Mouse (Mus musculus) spleen, adult 2 months (tissue): ENCODE data around the gene Celf1. TPM values are rescaled to one million over a fixed set of nuclear protein-coding genes. Genes with fewer than 3 reads are reported as not detected.

Experiments used
- DNase-seq, 2 experiments: peaks; one replicate each; pipeline versions ENCODE4 v3.0.0 to v3.0.0-alpha.2; 2012 to 2021; ENCODE audit warnings: low spot score in 2 of 2, low read depth in 1 of 2
- H3K27ac ChIP-seq: fragments of 200-500 bp; 2 replicates; pipeline ENCODE4 v1.5.1; 2012; ENCODE audit warnings: low read length, inconsistent platforms; ENCODE audit not compliant: insufficient read depth
- H3K27me3 ChIP-seq: fragments of 200-500 bp; 2 replicates; pipeline ENCODE4 v1.6.1; 2012; ENCODE audit warnings: mild to moderate bottlenecking, moderate library complexity, low read length, inconsistent platforms; ENCODE audit not compliant: control insufficient read depth, insufficient read depth
- H3K36me3 ChIP-seq: fragments of 200-500 bp; 2 replicates; pipeline ENCODE4 v1.6.1; 2012; ENCODE audit warnings: mild to moderate bottlenecking, low read length, inconsistent platforms; ENCODE audit not compliant: control insufficient read depth, insufficient read depth
- H3K4me1 ChIP-seq: fragments of 200-500 bp; 2 replicates; pipeline ENCODE4 v1.6.1; 2011; ENCODE audit warnings: inconsistent platforms; ENCODE audit not compliant: control insufficient read depth, insufficient read depth, insufficient read length
- H3K4me3 ChIP-seq: fragments of 200-500 bp; 2 replicates; pipeline ENCODE4 v1.5.1; 2011; ENCODE audit warnings: mild to moderate bottlenecking, inconsistent platforms; ENCODE audit not compliant: insufficient read depth, insufficient read length; ENCODE audit errors: extremely low read depth
- CTCF ChIP-seq: fragments of 200-500 bp; IDR thresholded peaks from 2 replicates; pipeline ENCODE4 v1.5.1; 2011; ENCODE audit warnings: mild to moderate bottlenecking, inconsistent platforms; ENCODE audit not compliant: insufficient read depth, insufficient read length, insufficient replicate concordance; ENCODE audit errors: extremely low read depth
- POLR2A ChIP-seq: fragments of 200-500 bp; IDR thresholded peaks from 2 replicates; pipeline ENCODE4 v1.6.1; 2011; ENCODE audit warnings: low read depth, low read length, inconsistent platforms
- WGBS: fragments of 180-500 bp; shearing (Covaris S2); methylation state at CpG from one replicate; pipeline ENCODE4 v1.1.7; 2018; 5-methylcytosine and 5-hydroxymethylcytosine counted together
- polyA plus RNA-seq: library from polyadenylated mRNA; depleted of rRNA; stranded (reverse); fragments of >200 nt; gene quantifications from 2 replicates; pipeline ENCODE4 v1.2.3, GENCODE M21; 2012

The Celf1 gene
- polyA plus RNA-seq, 1 experiment = 35.3 TPM

- Histone ChIP-seq H3K27me3 (no peaks in the 10 kb centered on the region), H3K36me3 (no peaks in the 10 kb centered on the region; the same call in 1 of the 2 replicates), H3K4me3 (no peak overlapping the region), H3K4me1 (no peaks in the 10 kb centered on the region; the same call in 1 of the 2 replicates), H3K27ac (no peak overlapping the region)
- no peak for TF ChIP-seq CTCF
- TF ChIP-seq POLR2A = no peak
- DNase-seq = no peak
- 97% methylated on average over 2 of the region's 2 CpGs for WGBS
Measured at GRCm38 (mm10) chr2:90960012-90960411, 19.8 kb downstream of the Celf1 start.

DNA sequence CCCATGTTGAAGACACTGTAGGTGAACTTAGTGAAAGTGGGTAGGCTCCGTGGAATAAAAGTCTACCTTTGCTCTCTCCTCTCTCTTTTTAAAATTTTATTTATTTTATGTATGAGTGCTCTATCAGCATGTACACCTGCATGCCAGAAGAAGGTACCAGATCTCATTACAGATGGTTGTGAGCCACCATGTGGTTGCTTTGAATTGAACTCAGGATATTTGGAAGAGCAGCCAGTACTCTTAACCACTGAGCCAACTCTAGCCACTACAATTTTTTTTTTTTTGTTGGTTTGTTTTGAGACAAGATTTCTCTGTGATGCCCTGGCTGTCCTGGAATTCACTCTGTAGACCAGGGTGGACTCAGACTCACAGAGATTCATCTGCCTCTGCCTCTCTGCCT lies 23.1 kb downstream of the Celf1 start:
- 77% methylated on average over 1 of the region's 1 CpGs for WGBS

DNA sequence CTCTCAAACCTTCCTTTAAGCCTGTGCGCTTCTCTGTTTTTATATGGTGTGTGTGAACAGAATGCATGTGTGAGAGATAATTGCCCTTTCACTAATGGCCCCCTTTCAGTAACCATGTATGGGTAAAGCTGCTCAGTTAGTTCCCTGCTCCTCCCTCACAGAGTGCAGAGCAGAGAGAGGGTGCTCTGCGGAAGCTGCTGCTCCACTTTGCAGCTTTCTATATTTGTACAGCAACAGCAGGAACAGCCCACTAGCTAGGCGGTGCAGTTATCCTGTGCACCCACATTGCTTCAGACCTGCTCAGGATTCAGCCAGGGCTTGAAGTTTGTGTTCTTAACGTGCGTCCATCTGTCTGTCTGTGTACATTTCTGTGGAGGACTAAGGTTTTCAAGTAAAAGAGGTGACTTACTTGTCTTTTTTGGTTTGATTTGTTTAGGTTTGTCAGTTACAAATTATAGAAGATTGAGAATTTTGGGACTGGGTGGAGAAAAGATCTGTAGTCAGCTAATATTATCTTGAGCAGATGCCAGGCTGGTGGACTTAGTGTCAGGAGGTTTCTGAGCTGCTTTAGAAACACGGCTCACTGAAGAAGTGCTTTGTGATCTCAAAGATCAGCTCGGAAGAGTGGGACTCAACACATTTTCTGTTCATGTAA lies 24.8 kb downstream of the Celf1 start:
- no peaks in the 10 kb centered on the region for H3K36me3 ChIP-seq
- TF ChIP-seq CTCF (no peak), POLR2A (no peak)
- H3K27me3 ChIP-seq = no peaks in the 10 kb centered on the region
- WGBS = 57% methylated on average over 7 of the region's 7 CpGs
- peak in 1 of 2 experiments; percentile 4 for DNase-seq
- no peaks in the 10 kb centered on the region; the same call in 1 of the 2 replicates for H3K4me1 ChIP-seq
- no peak overlapping the region for H3K27ac ChIP-seq
- H3K4me3 ChIP-seq = no peak overlapping the region

More for the DNA sequence above, 23.1 kb downstream of the Celf1 start:
- Histone ChIP-seq H3K36me3 (no peaks in the 10 kb centered on the region; the same call in 1 of the 2 replicates), H3K27me3 (no peaks in the 10 kb centered on the region), H3K27ac (no peak overlapping the region), H3K4me1 (no peaks in the 10 kb centered on the region; the same call in 1 of the 2 replicates), H3K4me3 (no peak overlapping the region)
- TF ChIP-seq CTCF (no peak), POLR2A (no peak)
- no peak for DNase-seq

- no peak for DNase-seq
- Histone ChIP-seq H3K27me3 (no peaks in the 10 kb centered on the region), H3K4me1 (no peaks in the 10 kb centered on the region; the same call in 1 of the 2 replicates), H3K27ac (no peak overlapping the region), H3K36me3 (no peaks in the 10 kb centered on the region), H3K4me3 (no peak overlapping the region)
- 59% methylated on average over 2 of the region's 2 CpGs for WGBS
- no peak for TF ChIP-seq POLR2A
- no peak for TF ChIP-seq CTCF
Measured at GRCm38 (mm10) chr2:90965466-90966080, 25.4 kb downstream of the Celf1 start.

- no peaks in the 10 kb centered on the region; the same call in 1 of the 2 replicates for H3K4me1 ChIP-seq
Measured at GRCm38 (mm10) chr2:90970606-90971005, 30.4 kb downstream of the Celf1 start.

DNA sequence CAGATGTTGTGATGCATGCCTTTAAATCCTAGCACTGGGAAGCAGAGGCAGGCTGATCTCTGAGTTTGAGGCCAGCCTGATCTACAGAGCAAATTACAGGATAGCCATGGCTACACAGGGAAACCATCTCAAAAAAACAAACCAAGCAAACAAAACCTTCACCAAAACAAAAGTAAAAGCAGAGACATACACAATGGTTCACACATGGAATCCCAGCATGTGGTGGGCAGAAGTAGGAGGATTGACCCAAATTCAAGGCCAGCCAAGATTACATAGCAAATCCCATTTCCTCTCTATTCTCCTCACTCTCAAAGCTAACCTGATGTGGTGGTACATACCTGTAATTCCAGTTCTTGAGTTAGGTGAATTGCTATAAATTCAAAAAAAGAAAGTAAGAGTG lies 33.9 kb downstream of the Celf1 start:
- Histone ChIP-seq H3K27me3 (no peaks in the 10 kb centered on the region), H3K36me3 (no peaks in the 10 kb centered on the region), H3K4me3 (no peak overlapping the region), H3K4me1 (no peaks in the 10 kb centered on the region), H3K27ac (no peak overlapping the region)
- DNase-seq = no peak
- TF ChIP-seq CTCF (no peak), POLR2A (no peak)

More at GRCm38 (mm10) chr2:90970606-90971005, 30.4 kb downstream of the Celf1 start:
- no peaks in the 10 kb centered on the region for H3K36me3 ChIP-seq
- DNase-seq = no peak
- H3K27ac ChIP-seq = no peak overlapping the region
- no peaks in the 10 kb centered on the region for H3K27me3 ChIP-seq
- no peak overlapping the region for H3K4me3 ChIP-seq
- no peak for TF ChIP-seq CTCF
- TF ChIP-seq POLR2A = no peak
